Mouse (Mus musculus) lung, embryonic 16.5 days (tissue): ENCODE results near the gene Aes. TPM values are rescaled to one million over a fixed set of nuclear protein-coding genes. Genes with fewer than 3 reads are reported as not detected.
A peak's percentile ranks its signal among the peaks of the same experiment; 100 is the strongest.

Experiments
- ATAC-seq: fragments of 200-750 bp; cut with Nextera tagmentation; 2 replicates; pipeline ENCODE4 v1.8.0; 2017; ENCODE audit warnings: low read depth, mild to moderate bottlenecking, moderate library complexity
- H3K27ac ChIP-seq: fragments of 300-500 bp; sonication (generic); 2 replicates; pipeline ENCODE4 v1.5.1; 2014; ENCODE audit warnings: mild to moderate bottlenecking, control low read depth, low read length
- H3K27me3 ChIP-seq: fragments of 300-500 bp; sonication (generic); 2 replicates; pipeline ENCODE4 v1.6.1; 2014; ENCODE audit warnings: low read depth, low read length, mixed read lengths; ENCODE audit not compliant: control insufficient read depth, insufficient read depth
- H3K36me3 ChIP-seq: fragments of 300-500 bp; sonication (generic); 2 replicates; pipeline ENCODE4 v1.6.1; 2014; ENCODE audit warnings: low read length; ENCODE audit not compliant: control insufficient read depth, insufficient read depth
- H3K4me1 ChIP-seq: fragments of 300-500 bp; sonication (generic); replicated peaks from 2 replicates; pipeline ENCODE4 v1.6.1; 2014; ENCODE audit warnings: low read length, mixed read lengths; ENCODE audit not compliant: control insufficient read depth, insufficient read depth
- H3K4me2 ChIP-seq: fragments of 300-500 bp; sonication (generic); 2 replicates; pipeline ENCODE4 v1.6.1; 2014; ENCODE audit warnings: low read depth, low read length, control low read depth
- H3K4me3 ChIP-seq: fragments of 300-500 bp; sonication (generic); 2 replicates; pipeline ENCODE4 v1.5.1; 2014; ENCODE audit warnings: mild to moderate bottlenecking, low read length, control low read depth
- H3K9ac ChIP-seq: fragments of 300-500 bp; sonication (generic); 2 replicates; pipeline ENCODE4 v1.6.1; 2014; ENCODE audit warnings: low read length, control low read depth
- H3K9me3 ChIP-seq: fragments of 300-500 bp; sonication (generic); 2 replicates; pipeline ENCODE4 v1.6.1; 2016; ENCODE audit warnings: low read length; ENCODE audit not compliant: control insufficient read depth
- whole genome bisulfite sequencing: fragments of 180-500 bp; shearing (Covaris S2); extraction: QIAGEN DNeasy Blood & Tissue Kit; methylation state at CpG from one replicate; pipeline ENCODE4 v1.1.7; 2014; 5-methylcytosine and 5-hydroxymethylcytosine counted together
- polyA plus RNA-seq: library from polyadenylated mRNA; unstranded; fragments of >200 nt; fragmentation: Nextera tagmentation; extraction: Ambion mirVana; gene quantifications from 2 replicates; pipeline ENCODE4 v1.2.1, GENCODE M21; 2015

The Aes gene
- polyA plus RNA-seq, 1 experiment from 2014 or later, result 416 TPM

DNA sequence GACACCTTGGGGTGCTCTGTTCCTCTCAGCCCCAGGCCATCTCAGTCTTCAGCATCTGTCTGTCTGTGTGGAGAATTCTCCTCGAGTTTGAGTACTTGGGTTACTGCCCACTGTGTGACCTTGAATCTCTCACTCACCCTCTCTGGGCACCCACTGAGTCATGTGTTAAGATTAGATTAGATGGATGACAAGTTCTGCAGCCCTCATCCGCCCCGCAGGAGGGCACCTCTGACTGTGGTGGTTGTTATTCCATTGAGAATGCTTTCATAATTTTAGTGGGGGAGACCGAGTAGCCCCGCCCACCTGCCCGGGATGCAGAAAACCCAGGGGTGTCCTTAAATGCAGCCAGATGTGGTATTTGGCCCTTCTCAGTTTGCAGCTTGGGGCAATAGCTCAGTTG, 4.2 kb downstream of the Aes start:
- H3K4me2 ChIP-seq, result peak overlapping the region; percentile 48; the same call in 1 of the 2 replicates
- H3K27ac ChIP-seq, result peak overlapping the region; percentile 63; the same call in 1 of the 2 replicates
- H3K27me3 ChIP-seq, result no peaks in the 10 kb centered on the region
- no peaks in the 10 kb centered on the region for H3K9me3 ChIP-seq
- H3K9ac ChIP-seq, result no peak overlapping the region
- 39% methylated on average over 6 of the region's 6 CpGs for WGBS
- H3K4me1 ChIP-seq, result peaks cover 53% of the 10 kb centered on the region
- no peak for ATAC-seq
- no peak overlapping the region for H3K4me3 ChIP-seq
- H3K36me3 ChIP-seq, result peaks cover 24% of the 10 kb centered on the region

DNA sequence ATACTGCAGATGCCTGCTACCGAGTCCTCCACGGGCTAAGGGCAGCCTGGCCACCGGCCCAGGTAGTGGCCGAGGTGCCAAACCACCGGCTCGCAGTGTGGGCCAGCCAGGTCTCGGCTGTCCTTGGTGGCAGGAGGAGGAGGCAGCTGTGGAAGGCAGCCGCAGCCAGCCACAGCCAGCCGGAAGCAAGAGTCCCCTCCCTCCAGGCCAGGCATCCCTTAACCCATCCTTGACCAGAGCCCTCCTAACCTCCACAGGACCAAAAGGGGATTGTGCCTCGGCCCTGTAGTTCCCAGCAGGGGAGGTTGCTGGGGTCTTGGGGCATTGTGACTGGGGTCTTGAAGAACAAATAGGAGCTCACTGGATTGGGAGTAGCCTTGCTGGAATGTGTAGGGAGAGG, 4.9 kb downstream of the Aes start:
- Histone ChIP-seq H3K9me3 (no peaks in the 10 kb centered on the region), H3K4me3 (peak overlapping the region; percentile 34), H3K4me1 (peaks cover 60% of the 10 kb centered on the region), H3K27me3 (no peaks in the 10 kb centered on the region), H3K27ac (peak overlapping the region; percentile 63), H3K4me2 (peak overlapping the region; percentile 48), H3K36me3 (peaks cover 24% of the 10 kb centered on the region), H3K9ac (peak overlapping the region; percentile 44)
- WGBS, result 3% methylated on average over 10 of the region's 10 CpGs
- peak; percentile 47 for ATAC-seq

DNA sequence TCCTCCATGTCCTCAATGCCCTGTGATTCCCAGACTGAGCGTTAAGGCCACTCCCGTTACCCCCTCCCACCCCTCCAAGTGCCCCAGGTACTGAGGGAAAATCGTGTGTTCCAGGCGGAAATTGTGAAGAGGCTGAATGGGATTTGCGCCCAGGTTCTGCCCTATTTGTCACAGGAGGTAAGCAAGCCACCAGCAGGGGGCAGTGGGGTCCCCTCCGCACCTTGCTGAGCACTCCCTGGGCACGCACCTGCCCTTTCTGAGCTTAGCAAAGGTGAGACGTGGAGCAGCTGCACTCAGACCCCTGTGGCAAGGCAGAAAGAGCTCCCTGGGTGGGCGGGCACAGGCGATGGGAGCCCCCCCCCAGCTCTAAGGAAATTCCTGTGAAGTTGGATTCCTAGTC, 5.4 kb downstream of the Aes start:
- H3K9me3 ChIP-seq, result no peaks in the 10 kb centered on the region
- H3K27me3 ChIP-seq, result no peaks in the 10 kb centered on the region
- H3K4me1 ChIP-seq, result peaks cover 65% of the 10 kb centered on the region
- ATAC-seq, result no peak
- H3K4me2 ChIP-seq, result no peak overlapping the region
- H3K9ac ChIP-seq, result peak overlapping the region; percentile 44; the same call in 1 of the 2 replicates
- 32% methylated on average over 10 of the region's 10 CpGs for WGBS
- H3K27ac ChIP-seq, result no peak overlapping the region
- H3K36me3 ChIP-seq, result peaks cover 24% of the 10 kb centered on the region
- H3K4me3 ChIP-seq, result 0 out of 2 replicates have a peak overlapping the region, but pooled peaks have one; percentile 34

DNA sequence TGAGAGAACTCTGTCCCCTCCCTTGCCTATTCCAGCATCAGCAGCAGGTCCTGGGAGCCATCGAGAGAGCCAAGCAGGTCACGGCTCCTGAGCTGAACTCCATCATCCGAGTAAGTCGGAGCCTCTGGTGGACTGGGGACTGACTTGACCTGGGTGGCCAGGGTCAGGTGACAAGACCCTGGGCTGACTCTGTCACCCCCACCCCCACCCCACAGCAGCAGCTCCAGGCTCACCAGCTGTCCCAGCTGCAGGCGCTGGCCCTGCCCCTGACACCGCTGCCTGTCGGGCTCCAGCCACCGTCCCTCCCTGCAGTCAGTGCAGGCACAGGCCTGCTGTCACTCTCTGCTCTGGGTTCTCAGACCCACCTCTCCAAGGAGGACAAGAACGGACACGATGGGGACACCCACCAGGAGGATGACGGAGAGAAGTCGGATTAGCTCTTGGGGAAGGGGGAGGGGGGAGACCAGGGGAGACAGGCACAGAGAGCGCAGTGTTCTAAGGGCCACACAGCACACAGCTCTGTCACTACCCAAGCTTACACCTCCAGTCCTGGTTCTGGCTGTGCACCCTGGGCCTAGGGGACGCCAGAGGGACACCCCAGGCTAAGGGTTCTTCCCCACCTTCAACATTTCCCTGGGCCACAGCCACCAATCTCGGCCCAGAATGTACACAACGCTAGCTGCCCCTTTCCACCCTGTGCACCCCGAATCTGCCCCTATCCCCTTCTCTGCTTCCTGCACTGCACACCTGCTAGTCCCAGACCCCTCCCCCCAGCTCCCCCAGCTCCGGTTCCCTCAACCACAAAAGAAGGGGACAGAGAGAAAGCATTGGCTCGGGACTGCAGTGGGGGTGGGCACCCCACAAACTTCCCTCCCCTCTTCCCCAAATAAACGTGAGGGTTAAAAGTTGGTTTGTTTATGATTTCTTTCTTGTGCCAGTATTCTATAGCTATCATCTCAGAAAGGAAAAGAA, 6.3 kb downstream of the Aes start:
- Histone ChIP-seq H3K9me3 (no peaks in the 10 kb centered on the region), H3K9ac (no peak overlapping the region), H3K27ac (no peak overlapping the region), H3K4me2 (no peak overlapping the region), H3K27me3 (no peaks in the 10 kb centered on the region), H3K4me1 (peaks cover 73% of the 10 kb centered on the region), H3K36me3 (peaks cover 24% of the 10 kb centered on the region), H3K4me3 (no peak overlapping the region)
- 53% methylated on average over 20 of the region's 20 CpGs for WGBS
- ATAC-seq, result no peak

DNA sequence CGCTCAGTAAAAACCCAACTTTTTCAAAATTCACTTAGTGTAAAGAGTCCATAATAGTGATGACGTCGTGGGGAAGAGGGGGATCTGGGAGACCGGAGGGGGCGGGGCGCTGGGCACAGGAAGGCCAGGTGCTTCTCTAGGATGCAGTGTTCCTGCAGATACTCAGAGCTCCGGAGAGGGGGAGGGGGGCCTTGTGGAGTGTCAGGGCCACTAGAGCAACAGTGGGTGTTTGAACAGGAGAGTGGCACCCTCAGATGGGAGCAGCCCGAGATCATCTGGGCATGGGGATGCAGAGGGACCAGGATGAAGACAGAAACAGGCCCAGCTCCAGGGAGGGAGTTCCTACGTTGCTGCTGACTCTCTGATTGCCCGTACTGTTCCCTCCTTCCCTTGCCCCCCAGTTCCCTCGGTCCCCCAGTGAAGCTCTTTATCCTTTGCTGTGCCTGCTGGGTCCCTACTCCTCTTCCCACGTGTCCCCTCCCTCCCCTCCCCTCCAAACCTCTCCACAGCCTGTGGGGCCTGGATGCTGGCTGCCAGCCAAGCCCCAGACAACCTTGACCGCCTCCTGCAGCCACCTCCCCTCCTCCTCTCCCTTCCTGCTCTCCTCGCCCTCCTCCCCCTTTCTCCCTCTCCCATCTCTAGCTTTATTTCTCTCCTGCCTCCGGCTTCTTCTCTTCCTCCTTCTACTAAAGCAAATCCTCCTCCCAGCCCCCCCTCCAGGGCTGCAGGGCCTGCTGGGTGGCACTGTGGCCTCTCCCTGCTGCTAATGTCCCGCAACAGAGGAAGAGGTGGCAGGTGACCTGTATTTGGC, 9.3 kb downstream of the Aes start:
- WGBS, result 5% methylated on average over 16 of the region's 16 CpGs
- ATAC-seq, result peak; percentile 29
- Histone ChIP-seq H3K27me3 (no peaks in the 10 kb centered on the region), H3K9ac (peak overlapping the region; percentile 0; the same call in 1 of the 2 replicates), H3K36me3 (peaks cover 22% of the 10 kb centered on the region), H3K27ac (peak overlapping the region; percentile 96), H3K4me2 (peak overlapping the region; percentile 9), H3K4me3 (no peak overlapping the region), H3K4me1 (peaks cover 66% of the 10 kb centered on the region), H3K9me3 (no peaks in the 10 kb centered on the region)

DNA sequence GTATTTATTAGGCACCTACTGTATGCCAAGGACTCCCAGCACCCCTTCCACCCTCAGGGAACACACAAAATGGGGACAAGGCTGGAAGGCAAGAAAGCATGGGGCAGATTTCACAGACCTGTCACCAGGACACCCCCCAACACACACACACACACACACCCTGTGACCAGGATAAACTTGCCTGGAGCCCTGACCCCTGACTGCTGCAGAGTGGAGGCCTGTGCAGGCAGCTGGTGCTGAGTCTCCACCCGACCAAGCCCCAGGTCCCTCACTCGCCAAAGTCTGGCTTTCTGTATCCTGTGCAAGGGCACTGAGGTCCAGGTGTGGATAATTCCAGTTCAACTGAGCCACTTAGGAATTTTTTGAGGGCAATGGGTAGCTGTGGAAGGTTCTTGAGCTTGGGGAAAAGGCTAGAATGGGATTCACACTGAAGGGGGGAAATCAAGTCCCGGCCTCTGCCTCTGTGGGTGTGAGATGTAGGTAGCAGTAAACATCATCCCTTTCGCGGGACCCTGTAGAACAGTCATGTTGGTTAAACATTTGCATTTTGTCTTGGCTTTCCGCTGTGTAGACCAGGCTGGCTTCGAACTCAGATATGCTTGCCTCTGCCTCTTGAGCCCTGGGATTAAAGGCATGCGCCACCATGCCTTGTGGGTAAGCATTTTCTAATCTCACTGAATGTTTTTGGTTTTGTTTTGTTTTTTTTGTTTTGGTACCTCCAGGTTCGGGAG, 10.4 kb downstream of the Aes start:
- Histone ChIP-seq H3K4me3 (no peak overlapping the region), H3K9me3 (no peaks in the 10 kb centered on the region), H3K9ac (peak overlapping the region; percentile 0), H3K4me1 (peaks cover 66% of the 10 kb centered on the region), H3K27me3 (no peaks in the 10 kb centered on the region), H3K27ac (peak overlapping the region; percentile 96), H3K36me3 (peaks cover 22% of the 10 kb centered on the region), H3K4me2 (no peak overlapping the region)
- no peak for ATAC-seq
- WGBS, result 54% methylated on average over 9 of the region's 9 CpGs

DNA sequence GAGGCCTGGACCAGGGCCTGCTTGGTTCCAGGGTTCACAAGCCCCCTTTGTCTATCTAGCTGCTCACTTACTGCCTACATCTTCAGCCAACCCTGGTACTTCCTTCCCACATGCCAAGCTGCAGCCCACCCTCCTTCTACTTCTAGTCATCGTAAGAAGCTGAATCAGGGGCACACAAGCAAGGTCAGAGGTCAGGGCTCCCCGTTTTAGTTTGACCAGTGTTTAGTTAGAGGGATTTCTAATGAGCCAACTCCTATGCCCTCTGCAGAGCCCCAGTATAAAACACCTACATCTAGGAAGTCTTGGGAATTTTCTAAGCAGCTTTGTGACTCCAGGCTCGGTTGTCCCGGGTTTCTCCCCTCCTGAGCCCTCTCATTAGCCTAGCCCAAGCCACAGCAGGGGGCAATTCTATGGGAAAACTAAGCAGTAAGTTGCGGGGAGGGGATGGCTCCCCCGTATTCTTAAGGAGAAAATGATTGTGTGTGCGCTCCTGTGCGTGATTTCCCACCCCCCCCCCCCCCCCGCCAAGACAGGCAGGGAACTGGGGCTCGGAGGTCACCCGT, 11.0 kb downstream of the Aes start:
- WGBS, result under 1% methylated on average over 9 of the region's 11 CpGs
- H3K4me3 ChIP-seq, result peak overlapping the region; percentile 57
- peak; percentile 4; the same call in 1 of the 2 replicates for ATAC-seq
- peak overlapping the region; percentile 96 for H3K27ac ChIP-seq
- peaks cover 16% of the 10 kb centered on the region for H3K36me3 ChIP-seq
- H3K4me2 ChIP-seq, result peak overlapping the region; percentile 85
- no peaks in the 10 kb centered on the region for H3K9me3 ChIP-seq
- H3K4me1 ChIP-seq, result peaks cover 63% of the 10 kb centered on the region
- peak overlapping the region; percentile 60 for H3K9ac ChIP-seq
- no peaks in the 10 kb centered on the region for H3K27me3 ChIP-seq

DNA sequence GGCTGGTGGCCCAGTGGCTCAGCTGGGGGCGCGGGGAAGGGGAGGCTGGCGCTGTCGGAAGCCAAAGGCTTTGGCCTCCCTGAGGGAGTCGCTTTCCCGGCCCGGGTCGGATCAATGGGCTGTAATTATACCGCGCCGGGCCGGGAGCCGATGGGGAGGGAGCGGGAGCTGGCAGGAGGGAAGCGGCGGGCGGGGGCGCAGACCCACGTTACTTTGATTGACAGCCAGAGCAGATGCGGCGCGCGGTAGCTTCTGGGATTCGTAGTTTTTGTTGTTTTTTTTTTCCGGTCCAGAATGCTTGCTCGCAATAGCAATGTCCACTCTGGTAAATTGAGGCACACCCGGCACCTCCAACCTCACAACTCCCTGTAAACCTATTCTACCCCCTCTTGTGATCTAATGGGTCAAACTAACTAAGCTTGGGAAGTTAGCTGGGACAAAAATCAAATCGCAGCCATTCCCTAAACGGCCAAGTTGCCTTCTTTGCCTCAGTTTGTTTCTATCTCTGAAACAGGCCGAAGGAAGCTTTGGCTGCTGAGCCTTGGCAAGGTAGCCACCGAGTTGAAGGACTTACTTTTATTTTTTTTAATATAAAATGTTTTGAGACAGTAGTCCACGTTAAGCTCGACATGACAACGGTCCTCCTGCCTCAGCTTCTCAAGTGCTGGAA, 11.7 kb downstream of the Aes start:
- ATAC-seq, result peak; percentile 67
- Histone ChIP-seq H3K27me3 (no peaks in the 10 kb centered on the region), H3K36me3 (peaks cover 9% of the 10 kb centered on the region), H3K4me1 (peaks cover 64% of the 10 kb centered on the region), H3K4me2 (peak overlapping the region; percentile 85), H3K27ac (peak overlapping the region; percentile 96), H3K9me3 (no peaks in the 10 kb centered on the region), H3K4me3 (peak overlapping the region; percentile 57), H3K9ac (peak overlapping the region; percentile 60)
- under 1% methylated on average over 34 of the region's 34 CpGs for WGBS
